Mouse (Mus musculus): Measurements from ENCODE around the gene Serpina3c.

DNA sequence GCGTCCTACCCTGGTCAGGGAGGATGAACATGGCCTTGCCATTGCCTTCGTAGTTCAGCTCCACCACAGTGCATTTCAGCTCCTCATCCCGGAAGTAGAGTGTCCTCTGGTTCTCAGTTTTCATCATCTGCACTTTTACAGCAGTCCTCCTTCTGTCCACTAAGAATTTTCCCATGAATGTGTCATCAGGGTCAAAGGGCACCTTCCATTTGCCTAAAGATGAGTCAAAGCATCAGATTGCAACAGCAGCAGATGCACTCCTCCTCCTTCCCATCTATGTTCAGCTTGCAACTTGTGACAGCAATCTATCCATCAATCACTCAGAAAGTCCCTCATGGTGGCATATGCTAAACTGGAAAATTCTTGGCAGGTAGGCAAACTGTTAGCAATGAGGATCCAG is 22.0 kb upstream of the Serpina3c start:
- TF ChIP-seq MAFK (IDR thresholded peaks at IDR 0.05; ENCODE audit: insufficient read depth, low read depth, low read length) (no peak), HCFC1 (IDR thresholded peaks at IDR 0.05; ENCODE audit: borderline replicate concordance, insufficient read depth, low read length) (no peak)
